Mouse (Mus musculus): ENCODE data around the gene Polq.

Gene Polq

DNA sequence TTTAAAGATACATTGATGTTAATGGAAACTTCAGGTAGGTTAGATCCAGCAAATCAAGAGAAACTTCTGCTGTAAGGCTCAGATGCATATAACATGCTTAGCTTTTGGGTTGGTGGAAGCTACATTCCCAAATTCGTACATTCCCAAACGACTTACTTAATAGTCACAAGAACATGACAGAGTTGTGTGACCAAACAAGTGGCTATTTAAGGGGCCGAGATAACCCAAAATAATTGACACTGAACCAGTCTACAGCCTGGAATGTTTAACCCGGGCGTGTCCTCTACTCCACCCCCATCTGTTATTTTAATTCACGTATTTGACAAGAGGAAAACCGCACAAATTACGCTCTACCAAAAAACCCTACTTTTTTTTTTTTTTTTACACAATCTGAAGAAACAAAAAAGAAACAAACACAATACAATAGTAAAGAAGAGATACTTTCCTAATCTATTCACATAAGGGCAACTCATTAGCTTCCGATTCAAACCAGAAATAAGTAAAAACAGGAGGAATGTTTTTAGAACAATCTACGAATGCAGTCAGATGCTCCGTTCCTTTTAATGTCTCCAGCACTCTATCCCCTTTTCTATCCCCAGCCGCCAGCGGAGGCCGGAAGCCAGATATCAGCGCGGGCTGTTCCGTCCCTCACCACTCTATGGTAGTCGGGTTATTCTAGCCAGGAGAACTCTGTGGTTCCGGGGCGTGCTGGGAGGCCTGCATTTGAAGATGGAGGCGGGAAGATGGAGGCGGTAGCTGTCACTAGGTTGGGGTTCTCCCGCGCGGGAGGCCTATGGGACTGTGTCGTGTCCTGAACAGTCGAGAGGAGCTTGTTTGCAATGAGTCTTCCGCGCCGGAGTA is at the start of gene Polq:
Polq (plus strand) TSS at position 726 of the 861 bp plus-strand sequence.
- DNase-seq = peak; percentile 83 to 89

DNA sequence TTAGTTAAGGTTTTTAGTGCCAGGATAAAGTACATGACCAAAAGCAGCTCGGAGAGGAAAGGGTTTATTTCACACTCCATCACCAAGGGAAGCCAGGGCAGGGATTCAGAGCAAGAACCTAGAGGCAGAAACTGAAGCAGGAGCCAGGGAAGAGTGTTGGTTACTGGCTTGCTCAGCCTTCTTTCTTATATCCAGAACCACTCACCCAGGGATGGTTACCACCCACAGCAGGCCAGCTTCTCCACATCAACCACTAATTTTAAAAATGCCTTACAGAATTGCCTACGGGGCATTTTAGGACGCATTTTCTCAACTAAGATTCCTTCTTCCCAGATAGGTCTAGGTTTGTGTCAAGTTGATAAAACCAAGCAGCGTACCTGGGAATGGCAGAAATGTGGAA is 48.2 kb upstream of the Polq start:
- no peak for DNase-seq

DNA sequence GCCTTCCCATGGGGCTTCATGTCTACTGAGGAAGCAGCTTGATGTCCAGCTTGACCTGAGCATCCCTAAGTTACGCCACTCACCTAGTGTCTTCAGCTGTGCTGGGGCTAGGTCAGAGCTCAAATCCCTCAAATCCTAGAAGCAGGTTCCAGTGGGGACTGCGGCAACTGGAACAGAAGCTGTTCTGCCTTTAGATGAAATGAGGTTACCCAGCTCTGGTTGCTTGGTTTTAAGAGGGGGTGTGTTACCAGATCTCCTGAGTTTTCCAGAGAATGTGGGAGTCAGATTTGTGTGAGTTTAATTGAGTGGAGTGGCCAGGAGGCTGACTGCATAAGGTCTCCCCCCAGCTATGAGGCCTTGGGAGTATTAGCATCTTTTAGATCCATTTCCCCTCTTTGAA is 32.5 kb upstream of the Polq start:
- no peak for DNase-seq

DNA sequence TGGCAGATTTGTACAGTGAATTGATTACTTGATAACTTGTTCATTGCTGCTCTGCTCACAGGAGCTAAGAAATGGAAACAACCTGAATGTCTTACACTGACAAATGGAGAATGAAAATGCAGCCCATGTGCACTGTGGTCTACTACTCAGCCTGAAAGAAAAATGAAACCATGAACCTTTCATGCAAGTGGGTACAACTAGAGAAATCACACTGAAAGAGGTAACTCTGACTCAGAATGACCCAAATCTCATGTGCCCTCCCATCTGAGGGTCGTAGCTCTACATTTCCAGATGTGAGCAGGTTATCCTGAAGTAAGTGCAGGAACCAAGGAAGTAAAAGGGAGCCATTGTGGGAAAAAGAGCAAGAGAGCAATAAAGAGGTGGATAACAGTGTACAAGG is 27.8 kb upstream of the Polq start:
- DNase-seq = no peak

DNA sequence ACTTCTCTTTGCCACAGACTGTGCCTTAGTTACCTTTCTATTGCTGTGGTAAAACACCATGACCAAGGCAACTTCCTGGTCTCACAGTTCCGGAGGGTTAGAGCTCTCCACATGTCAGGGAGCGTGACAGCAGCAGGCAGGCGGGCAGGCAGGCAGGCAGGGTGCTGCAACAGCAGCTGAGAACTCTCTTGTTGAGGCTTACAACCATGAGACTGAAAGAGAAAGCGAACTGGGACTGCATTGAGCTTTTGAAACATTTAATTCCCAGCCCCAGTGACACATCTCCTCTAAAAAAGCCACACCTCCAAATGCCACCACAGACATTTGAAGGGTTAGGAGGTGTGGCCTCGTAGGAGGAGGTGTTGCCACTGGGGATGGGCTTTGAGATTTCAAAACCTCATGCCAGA is 25.9 kb upstream of the Polq start:
- DNase-seq = peak; percentile 10 to 18

DNA sequence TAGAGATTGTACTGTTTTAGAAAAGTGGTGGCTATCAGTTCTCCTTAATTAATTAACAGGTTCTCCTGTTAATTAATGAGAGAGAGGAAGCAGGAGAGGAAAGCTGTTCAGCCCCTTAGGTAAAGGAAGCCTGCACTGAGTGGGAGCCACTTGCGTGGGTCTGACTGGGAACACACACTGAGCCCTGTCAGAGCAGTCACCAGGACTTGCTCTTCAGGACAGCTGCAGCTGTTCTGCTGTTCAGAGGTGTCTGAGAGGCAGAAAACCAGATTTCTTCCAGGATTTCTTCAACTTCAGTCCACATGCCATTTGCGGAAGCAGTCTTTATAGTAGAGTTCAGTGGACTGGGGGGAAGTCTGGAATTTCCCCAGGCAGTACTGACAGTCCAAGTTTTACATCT is 24.2 kb upstream of the Polq start:
- DNase-seq = no peak

DNA sequence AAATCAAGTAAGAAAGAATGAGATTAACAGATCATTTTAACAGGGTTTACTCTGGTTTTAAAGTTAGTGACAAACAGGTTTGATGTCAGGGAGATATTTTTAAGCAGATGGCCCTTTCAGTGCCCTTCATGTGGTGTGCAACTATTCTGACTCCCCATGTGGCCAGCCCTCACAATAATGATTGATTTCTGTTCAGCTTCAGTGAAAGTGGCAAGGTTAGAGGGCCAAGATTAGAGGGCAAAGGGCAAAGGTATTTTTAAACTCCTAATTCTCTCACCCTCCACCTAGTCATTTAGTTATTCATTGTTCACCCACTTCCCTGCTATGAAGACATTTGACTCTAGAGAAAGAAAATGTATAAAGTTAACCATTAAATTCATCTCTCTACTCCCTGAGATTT is 23.5 kb upstream of the Polq start:
- no peak for DNase-seq

DNA sequence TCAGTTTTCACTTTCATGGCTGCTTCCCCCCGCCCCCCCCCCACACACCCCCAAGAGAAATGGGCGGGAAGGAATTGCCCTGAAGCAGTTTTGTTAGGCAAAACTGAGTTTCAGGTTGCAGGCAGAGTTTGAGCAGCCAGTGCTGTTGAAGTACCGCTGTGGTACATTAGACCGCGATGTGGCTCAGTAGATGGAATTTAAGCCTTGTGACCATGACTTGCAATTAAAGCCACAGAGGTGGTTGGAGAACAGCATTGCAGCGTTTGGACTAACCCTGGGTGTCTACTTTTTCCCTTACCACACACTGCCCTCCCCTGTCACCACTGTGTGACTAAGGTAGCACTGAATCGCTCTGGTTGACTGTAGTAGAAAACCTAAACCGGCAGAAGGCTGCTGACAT is 22.1 kb upstream of the Polq start:
- DNase-seq = no peak

DNA sequence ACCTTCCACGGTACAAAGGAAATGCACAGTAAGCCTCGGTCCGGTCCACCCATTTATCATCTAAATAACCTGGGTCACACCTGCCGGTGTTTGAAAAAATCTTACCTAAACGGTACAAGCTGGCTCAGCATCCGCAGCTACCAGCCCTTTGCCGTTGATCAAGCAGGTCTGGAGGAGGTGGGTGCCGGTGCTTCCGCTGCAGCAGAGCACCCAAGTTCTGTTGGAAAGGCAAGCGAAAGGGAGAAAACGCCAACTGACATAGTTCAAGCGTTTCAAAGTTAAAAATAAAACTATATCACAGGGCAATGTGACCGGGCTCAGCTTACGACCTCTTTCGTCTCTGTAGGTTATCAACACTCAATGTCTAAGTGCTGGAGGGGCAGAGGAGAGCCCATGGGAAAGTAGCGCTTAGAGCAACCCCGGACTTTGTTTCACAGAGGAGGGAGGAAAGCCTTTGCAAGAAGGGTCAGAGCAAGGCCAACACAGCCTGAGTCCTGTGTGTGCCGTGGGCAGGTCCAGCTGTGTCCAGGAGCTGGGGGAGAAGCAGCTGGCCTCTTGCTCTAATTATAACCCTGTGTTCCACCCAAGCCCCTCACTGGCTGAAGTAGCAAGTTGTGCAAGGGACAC is 21.5 kb upstream of the Polq start, which contains the start of gene Fbxo40:
Fbxo40 (minus strand) TSS at position 469 of the 627 bp plus-strand sequence.
- no peak for DNase-seq

DNA sequence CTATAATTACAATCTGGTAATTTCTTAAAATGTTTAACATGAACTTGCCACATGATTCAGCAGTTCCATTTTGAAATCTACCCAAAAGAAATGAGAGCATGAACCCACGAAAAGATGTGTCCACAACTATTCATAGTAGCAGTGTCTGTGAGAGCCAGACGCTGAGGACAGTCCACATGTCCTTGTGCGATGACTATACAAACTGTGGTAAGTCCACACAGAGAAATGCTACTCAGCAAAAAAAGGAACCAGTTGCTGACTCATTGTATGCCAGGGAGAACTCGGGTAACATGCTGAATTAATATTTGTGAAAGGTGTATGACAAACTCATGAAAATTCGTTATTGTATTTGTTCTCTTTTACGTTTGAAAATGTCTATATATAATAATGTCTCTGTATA is 13.9 kb upstream of the Polq start:
- no peak for DNase-seq

DNA sequence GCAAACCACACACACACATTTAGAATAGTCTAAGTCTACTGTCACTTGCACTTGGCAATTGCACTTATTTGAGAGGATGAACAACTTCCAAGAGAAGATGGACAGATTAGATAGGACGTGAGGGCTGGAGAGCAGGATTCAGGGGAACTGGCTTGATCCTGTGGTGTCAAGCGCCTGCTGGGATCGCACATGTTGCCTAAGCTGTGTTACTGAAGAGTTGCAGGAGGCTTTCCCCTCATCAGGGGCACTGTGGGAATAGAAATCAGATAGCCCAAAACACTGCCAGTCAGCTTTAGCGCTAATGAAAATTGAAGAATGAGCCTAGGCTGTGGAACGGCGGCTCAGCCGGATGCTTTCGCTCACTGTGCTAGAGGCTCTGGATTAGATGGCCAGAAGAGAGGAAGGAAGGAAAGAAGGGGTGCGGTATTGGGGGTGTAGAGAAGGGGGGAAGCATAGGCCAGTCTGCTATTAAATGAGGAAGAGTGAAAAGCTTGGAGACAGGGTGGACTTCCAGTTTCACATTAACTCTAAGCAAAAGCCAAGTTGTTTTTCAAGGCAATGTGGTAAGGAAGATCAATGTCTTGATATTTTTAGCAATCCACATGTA is 12.1 kb upstream of the Polq start:
- no peak for DNase-seq

DNA sequence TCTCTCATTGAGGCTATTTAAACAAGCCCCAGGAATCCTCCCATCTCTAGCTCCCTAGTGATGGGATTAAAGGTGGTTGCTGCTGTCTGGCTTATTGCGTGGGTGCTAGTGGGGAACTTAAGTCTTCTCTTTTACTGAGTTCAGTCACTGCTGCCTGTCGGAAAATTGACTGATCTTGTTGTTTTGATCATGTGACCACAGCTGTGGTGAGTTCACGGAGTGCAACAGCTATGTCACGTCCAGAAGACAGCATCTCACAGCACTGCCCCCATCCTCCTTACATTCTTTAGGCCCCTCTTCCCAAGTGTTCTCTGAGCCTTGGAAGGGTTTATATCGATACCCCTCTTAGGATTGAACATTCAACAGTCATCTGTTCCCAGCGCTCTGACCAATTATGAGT is 2.3 kb upstream of the Polq start:
- DNase-seq = no peak

DNA sequence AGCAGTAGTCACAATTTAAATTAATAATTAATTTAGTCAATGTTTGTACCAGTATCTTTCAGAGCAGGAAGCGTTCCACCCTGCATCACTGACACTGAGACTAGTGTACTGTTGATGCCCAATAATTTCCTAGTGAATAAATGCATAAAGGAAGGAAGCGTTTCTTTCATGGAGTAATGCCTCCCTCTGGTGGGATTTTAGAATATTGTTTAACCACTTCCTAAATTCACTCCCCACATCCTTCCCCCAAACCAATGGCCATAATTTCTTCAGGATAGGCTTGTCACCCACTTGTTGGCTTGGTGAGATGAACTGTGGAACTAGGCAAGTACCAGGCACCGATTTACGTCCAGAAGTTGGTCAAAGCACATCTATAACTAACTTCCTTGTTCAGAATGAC is 1.2 kb upstream of the Polq start:
- no peak for DNase-seq

DNA sequence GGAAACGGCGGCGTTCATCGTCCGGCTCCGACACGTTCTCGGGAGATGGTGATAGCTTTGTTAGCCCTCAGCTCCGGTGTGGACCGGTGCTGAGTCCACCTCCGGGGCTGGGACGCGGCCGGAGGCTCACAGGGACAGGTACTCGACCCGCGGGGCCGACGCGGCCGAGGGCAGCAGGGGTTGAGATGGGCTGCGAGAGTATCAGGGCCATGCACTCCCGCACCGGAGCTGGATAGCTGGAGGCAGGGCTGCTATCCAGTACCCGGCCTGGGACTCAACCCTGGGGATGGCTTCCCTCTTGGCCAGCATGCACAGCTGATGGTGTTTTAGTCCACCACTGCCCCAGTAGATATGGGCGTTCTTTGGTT is 320 bp downstream of the Polq start:
- DNase-seq = no peak

DNA sequence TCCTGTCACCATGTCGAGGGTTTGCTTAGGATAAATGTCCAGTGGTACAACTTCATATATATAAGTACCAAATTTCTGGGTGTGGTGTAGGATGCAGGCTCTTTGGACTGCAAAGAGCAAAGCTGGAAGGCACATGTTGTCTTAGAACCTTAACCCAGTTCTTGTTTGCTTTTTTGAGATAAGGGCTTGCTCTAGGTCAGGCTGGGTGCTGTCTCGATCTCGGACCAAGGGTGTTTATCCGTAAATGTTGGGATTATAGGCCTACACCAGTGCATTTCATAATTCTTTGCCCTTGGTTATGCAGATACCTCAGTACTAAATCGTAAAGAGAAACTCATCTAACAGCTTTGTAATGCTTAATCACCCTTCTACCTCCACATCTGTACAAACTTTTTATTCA is 750 bp downstream of the Polq start:
- no peak for DNase-seq

DNA sequence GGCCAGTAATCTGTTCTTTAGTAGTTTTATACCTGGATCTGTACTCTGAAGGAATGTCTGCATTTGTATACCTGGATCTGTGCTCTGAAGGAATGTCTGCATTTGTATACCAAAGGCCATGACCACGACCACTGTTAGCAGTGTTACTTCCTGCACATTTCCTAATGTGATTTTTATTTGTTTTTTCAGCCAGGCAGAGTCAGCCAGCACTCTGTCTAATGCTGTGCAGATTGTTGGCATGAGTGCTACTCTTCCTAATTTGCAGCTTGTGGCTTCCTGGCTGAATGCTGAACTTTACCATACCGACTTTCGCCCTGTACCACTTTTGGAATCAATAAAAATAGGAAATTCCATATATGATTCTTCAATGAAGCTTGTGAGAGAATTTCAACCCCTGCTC is 16.0 kb downstream of the Polq start:
- no peak for DNase-seq

DNA sequence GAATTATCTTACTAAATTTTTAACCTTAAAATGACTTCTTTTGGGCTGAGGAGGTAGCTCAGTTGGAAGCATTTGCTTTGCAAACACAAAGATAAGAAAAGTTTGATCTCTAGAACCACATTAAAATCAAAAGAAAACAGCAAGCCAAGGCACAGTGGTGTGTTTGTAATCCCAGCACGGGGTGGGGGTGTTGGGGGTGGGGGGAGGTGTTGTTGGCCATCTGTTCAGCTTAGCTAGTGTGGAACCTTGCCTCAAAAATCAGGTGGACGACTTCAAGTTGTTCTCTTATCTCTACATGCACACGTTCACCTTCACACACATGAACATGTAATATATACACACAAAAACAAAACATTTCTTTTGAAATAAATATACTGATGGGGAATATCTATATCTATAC is 20.4 kb downstream of the Polq start:
- DNase-seq = no peak

DNA sequence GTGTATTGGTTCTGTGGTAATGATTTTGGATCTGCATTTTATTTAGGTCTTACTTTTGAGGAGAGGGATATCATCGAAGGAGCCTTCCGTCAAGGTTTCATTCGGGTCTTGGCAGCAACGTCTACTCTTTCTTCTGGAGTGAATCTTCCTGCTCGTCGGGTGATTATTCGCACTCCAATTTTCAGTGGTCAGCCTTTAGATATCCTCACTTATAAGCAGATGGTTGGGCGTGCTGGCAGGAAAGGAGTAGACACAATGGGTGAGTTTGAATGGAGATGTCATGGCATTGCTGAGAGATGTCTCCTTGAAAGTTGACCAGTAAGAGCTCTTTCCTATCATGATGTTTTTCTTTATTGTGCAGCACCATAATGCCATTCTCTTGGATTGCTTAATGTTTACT is 23.2 kb downstream of the Polq start:
- DNase-seq = no peak

DNA sequence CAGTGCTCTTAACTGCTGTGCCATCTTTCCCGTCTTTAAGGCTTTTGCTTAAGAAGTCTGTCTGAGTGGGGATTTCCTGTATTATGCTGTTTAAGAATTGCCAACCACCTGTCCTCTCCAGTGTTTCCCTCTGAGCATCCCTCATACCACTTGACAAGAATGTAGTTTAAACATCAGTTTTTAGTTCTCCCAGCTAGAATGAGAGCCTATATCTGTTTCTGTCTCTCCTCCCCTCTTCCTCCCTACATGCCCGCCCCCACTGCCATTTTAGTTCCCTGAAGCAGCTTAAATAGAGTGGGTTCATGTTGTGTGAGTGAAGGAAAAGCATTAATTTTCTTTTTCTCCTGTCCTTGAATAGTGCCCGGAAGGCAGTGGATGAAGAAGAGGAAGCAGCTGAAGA is 48.0 kb downstream of the Polq start:
- DNase-seq = no peak

DNA sequence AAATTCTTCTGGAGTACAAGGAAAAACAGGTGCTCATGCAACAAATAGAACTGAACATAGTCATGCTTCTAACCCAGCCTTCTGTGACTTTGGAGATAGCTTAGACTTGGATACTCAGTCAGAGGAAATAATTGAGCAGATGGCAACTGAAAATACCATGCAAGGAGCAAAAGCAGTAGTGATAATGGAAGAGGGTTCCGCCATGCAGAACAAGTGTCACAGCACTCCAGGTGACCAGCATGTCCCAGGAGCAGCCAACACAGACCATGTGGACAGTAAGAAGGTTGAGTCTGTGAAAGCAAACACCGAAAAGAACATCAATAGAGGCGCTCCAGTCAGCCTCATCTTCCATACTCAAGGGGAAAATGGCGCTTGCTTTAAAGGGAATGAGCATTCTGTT is 49.7 kb downstream of the Polq start:
- DNase-seq = no peak

DNA sequence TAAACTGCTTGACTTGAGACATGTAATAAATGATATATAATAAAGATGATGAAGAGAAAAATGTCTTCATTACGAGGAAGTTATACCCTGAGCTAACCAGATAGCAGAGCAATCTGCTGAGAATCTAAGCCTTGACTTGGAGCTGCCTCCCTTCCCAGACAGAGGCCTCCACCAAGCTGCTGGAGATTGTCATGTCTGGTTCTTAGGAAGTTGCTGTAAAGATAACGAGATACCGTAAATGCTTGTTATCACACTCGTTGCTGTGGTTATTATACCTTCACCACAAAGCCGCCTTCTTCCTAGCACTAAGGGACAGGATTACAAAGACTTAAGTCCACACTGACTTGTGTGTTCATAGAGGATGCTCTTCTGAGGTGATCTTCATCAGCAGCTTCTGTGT is 60.8 kb downstream of the Polq start:
- no peak for DNase-seq

DNA sequence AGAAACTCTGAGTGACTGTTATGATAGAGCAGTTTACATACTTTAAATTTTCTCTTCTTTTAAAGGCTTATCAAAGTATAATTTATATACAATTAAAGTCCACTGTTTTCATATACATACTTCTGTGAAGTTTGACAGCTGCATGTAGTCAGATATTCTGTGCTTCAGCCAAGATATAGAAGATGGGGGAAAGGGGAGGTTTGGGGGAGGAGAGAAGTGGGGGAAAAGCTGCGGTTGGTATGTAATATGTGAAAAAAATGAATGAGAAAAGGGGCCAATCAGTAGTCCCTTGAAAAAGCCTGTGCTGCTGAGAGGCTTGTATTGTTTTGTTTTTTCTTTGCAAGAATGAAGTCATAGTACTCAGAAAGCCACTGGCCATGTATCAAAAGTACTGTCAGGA is 78.1 kb downstream of the Polq start:
- DNase-seq = no peak

DNA sequence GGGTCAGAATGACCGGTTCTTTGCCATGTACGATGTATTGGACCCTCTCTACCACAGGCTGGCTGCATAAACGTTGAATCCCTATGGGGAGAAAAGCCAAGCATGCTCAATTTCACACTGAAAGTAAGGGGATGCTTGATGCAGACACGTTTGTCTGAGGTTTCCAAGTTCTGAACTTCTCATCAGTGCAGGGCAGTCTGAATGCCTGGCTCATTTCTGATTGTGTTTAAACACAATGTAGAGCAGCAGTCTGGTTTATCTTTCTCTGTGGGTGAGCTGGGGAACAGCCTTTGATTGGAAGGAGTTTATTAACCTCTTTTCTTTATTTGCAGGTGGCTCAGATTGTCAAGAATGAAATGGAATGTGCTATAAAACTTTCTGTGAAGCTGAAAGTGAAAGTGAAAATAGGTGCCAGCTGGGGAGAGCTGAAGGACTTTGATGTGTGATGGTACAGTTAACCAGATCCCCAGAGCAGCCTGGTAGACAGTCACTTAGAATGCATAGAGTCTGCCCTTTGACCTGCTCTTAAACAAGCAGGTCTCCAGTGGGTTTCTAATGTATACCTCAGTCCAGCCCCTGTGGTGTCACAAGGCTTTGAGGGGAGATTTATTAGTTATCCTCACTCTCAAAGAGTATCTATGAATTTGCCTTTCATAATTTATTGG is 82.7 kb downstream of the Polq start:
- peak; percentile 8 to 30 for DNase-seq

DNA sequence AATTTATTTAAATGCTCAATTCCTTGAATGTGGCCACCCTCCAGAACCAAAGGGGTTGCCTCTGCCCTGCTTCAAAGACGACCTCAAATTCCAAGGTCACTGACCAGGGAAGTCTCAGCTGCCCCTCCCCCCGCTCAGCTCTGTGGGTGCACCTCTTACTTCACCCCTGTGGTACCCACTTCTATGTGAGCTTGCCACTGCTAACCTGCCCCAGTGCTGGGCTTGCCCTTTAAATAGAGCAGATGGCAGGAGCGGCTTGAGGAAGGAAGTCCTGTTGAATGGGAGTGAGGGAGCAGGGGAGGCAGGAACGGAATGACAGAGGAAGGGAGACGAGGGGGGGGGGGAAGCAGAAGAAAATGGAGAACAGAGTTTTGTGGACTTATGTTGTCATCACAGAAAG is 97.2 kb downstream of the Polq start:
- no peak for DNase-seq

Data from thymus, adult 18-20 months (tissue).